Mouse (Mus musculus) neural tube, embryonic 15.5 days (tissue): Measurements from ENCODE around the gene Sdk1. TPM values are rescaled to one million over a fixed set of nuclear protein-coding genes. Genes with fewer than 3 reads are reported as not detected.

Source experiments
- ATAC-seq: fragments of 200-750 bp; cut with Nextera tagmentation; 2 replicates; pipeline ENCODE4 v1.8.0; 2017; ENCODE audit warnings: mild to moderate bottlenecking, moderate TSS enrichment, moderate library complexity; ENCODE audit not compliant: low FRiP score
- H3K27ac ChIP-seq: fragments of 300-500 bp; sonication (generic); replicated peaks from 2 replicates; pipeline ENCODE4 v1.5.1; 2015; ENCODE audit warnings: mild to moderate bottlenecking, inconsistent platforms
- H3K27me3 ChIP-seq: fragments of 300-500 bp; sonication (generic); replicated peaks from 2 replicates; pipeline ENCODE4 v1.6.1; 2015; ENCODE audit warnings: inconsistent platforms
- H3K36me3 ChIP-seq: fragments of 300-500 bp; sonication (generic); 2 replicates; pipeline ENCODE4 v1.6.1; 2015; ENCODE audit warnings: inconsistent platforms
- H3K4me1 ChIP-seq: fragments of 300-500 bp; sonication (generic); 2 replicates; pipeline ENCODE4 v1.6.1; 2015; ENCODE audit warnings: inconsistent platforms
- H3K4me2 ChIP-seq: fragments of 300-500 bp; sonication (generic); 2 replicates; pipeline ENCODE4 v1.6.1; 2015; ENCODE audit warnings: inconsistent platforms, mild to moderate bottlenecking, moderate library complexity
- H3K4me3 ChIP-seq: fragments of 300-500 bp; sonication (generic); replicated peaks from 2 replicates; pipeline ENCODE4 v1.5.1; 2015; ENCODE audit warnings: mild to moderate bottlenecking, inconsistent platforms
- H3K9ac ChIP-seq: fragments of 300-500 bp; sonication (generic); replicated peaks from 2 replicates; pipeline ENCODE4 v1.6.1; 2015; ENCODE audit warnings: mild to moderate bottlenecking, inconsistent platforms
- H3K9me3 ChIP-seq: fragments of 300-500 bp; sonication (generic); replicated peaks from 2 replicates; pipeline ENCODE4 v1.6.1; 2016; ENCODE audit warnings: inconsistent platforms
- WGBS: fragments of 180-500 bp; shearing (Covaris S2); methylation state at CpG from one replicate; pipeline ENCODE4 v1.1.7; 2015; ENCODE audit warnings: mixed read lengths; 5-methylcytosine and 5-hydroxymethylcytosine counted together
- polyA plus RNA-seq: library from polyadenylated mRNA; unstranded; fragments of >200 nt; fragmentation: Nextera tagmentation; extraction: Ambion mirVana; gene quantifications from 2 replicates; pipeline ENCODE4 v1.2.1, GENCODE M21; 2015

The Sdk1 gene
- polyA plus RNA-seq, 1 experiment from 2014 or later: 2.7 TPM

- Histone ChIP-seq H3K4me3 (no peak overlapping the region), H3K27ac (no peak overlapping the region), H3K27me3 (no peaks in the 10 kb centered on the region), H3K4me1 (no peaks in the 10 kb centered on the region), H3K36me3 (no peaks in the 10 kb centered on the region), H3K4me2 (no peak overlapping the region), H3K9ac (no peak overlapping the region), H3K9me3 (no peaks in the 10 kb centered on the region)
- no peak for ATAC-seq
- WGBS: 48% methylated on average over 6 of the region's 6 CpGs
These were observed 264.0 kb downstream of the Sdk1 start for GRCm38 (mm10) chr5:141505281-141505680.

- no peaks in the 10 kb centered on the region for H3K27me3 ChIP-seq
- H3K4me2 ChIP-seq: no peak overlapping the region
- no peak overlapping the region for H3K9ac ChIP-seq
- H3K27ac ChIP-seq: no peak overlapping the region
- WGBS: 91% methylated on average over 3 of the region's 3 CpGs
- no peaks in the 10 kb centered on the region for H3K36me3 ChIP-seq
- H3K4me3 ChIP-seq: no peak overlapping the region
- H3K9me3 ChIP-seq: no peaks in the 10 kb centered on the region
- ATAC-seq: no peak
- H3K4me1 ChIP-seq: no peaks in the 10 kb centered on the region
These were observed 265.1 kb downstream of the Sdk1 start for GRCm38 (mm10) chr5:141506344-141506743.

GRCm38 (mm10) chr5:141524801-141525715 lies 283.8 kb downstream of the Sdk1 start:
- peak overlapping the region; percentile 19 for H3K4me2 ChIP-seq
- WGBS: 26% methylated on average over 13 of the region's 13 CpGs
- ATAC-seq: no peak

GRCm38 (mm10) chr5:141540193-141540592 lies 298.9 kb downstream of the Sdk1 start:
- H3K4me3 ChIP-seq: no peak overlapping the region
- peaks cover 10% of the 10 kb centered on the region for H3K4me1 ChIP-seq
- ATAC-seq: no peak
- H3K27ac ChIP-seq: no peak overlapping the region
- no peaks in the 10 kb centered on the region for H3K27me3 ChIP-seq
- H3K4me2 ChIP-seq: no peak overlapping the region
- H3K9me3 ChIP-seq: no peaks in the 10 kb centered on the region
- no peaks in the 10 kb centered on the region for H3K36me3 ChIP-seq
- 65% methylated on average over 5 of the region's 5 CpGs for WGBS
- no peak overlapping the region for H3K9ac ChIP-seq

More at GRCm38 (mm10) chr5:141524801-141525715, 283.8 kb downstream of the Sdk1 start:
- Histone ChIP-seq H3K9me3 (0 out of 2 replicates have a peak, but pooled peaks cover 3% of the 10 kb centered on the region), H3K4me1 (peaks cover 8% of the 10 kb centered on the region; the same call in 1 of the 2 replicates), H3K36me3 (no peaks in the 10 kb centered on the region), H3K27me3 (no peaks in the 10 kb centered on the region), H3K27ac (no peak overlapping the region), H3K9ac (no peak overlapping the region), H3K4me3 (no peak overlapping the region)

- no peak overlapping the region for H3K4me3 ChIP-seq
- no peaks in the 10 kb centered on the region for H3K27me3 ChIP-seq
- H3K4me1 ChIP-seq: peaks cover 6% of the 10 kb centered on the region
- no peak for ATAC-seq
- H3K9ac ChIP-seq: no peak overlapping the region
- no peak overlapping the region for H3K4me2 ChIP-seq
- no peaks in the 10 kb centered on the region for H3K9me3 ChIP-seq
- H3K36me3 ChIP-seq: no peaks in the 10 kb centered on the region
- no peak overlapping the region for H3K27ac ChIP-seq
- WGBS: 19% methylated on average over 8 of the region's 8 CpGs
These were observed 301.8 kb downstream of the Sdk1 start for GRCm38 (mm10) chr5:141542890-141543666.

GRCm38 (mm10) chr5:141553444-141553843 lies 312.2 kb downstream of the Sdk1 start:
- 41% methylated on average over 9 of the region's 9 CpGs for WGBS
- H3K4me3 ChIP-seq: no peak overlapping the region
- peaks cover 11% of the 10 kb centered on the region; the same call in 1 of the 2 replicates for H3K4me1 ChIP-seq
- H3K27ac ChIP-seq: no peak overlapping the region
- no peaks in the 10 kb centered on the region for H3K9me3 ChIP-seq
- H3K36me3 ChIP-seq: no peaks in the 10 kb centered on the region
- no peak overlapping the region for H3K9ac ChIP-seq
- no peak for ATAC-seq
- H3K4me2 ChIP-seq: no peak overlapping the region
- no peaks in the 10 kb centered on the region for H3K27me3 ChIP-seq

- WGBS: 45% methylated on average over 4 of the region's 4 CpGs
- no peak overlapping the region for H3K4me2 ChIP-seq
- H3K27ac ChIP-seq: no peak overlapping the region
- no peak overlapping the region for H3K4me3 ChIP-seq
- no peaks in the 10 kb centered on the region for H3K27me3 ChIP-seq
- ATAC-seq: no peak
- H3K9me3 ChIP-seq: no peaks in the 10 kb centered on the region
- no peaks in the 10 kb centered on the region for H3K36me3 ChIP-seq
- no peak overlapping the region for H3K9ac ChIP-seq
- H3K4me1 ChIP-seq: peaks cover 16% of the 10 kb centered on the region; the same call in 1 of the 2 replicates
These were observed 317.4 kb downstream of the Sdk1 start for GRCm38 (mm10) chr5:141558731-141559130.

GRCm38 (mm10) chr5:141560325-141560724 lies 319.0 kb downstream of the Sdk1 start:
- no peak for ATAC-seq

GRCm38 (mm10) chr5:141561989-141562560 lies 320.8 kb downstream of the Sdk1 start:
- H3K4me1 ChIP-seq: peaks cover 6% of the 10 kb centered on the region; the same call in 1 of the 2 replicates
- no peak overlapping the region for H3K9ac ChIP-seq
- H3K9me3 ChIP-seq: no peaks in the 10 kb centered on the region
- no peak overlapping the region for H3K27ac ChIP-seq
- H3K4me2 ChIP-seq: no peak overlapping the region
- no peaks in the 10 kb centered on the region for H3K27me3 ChIP-seq
- ATAC-seq: no peak
- WGBS: 50% methylated on average over 3 of the region's 3 CpGs
- H3K4me3 ChIP-seq: no peak overlapping the region
- H3K36me3 ChIP-seq: no peaks in the 10 kb centered on the region

More at GRCm38 (mm10) chr5:141560325-141560724, 319.0 kb downstream of the Sdk1 start:
- Histone ChIP-seq H3K9ac (no peak overlapping the region), H3K27me3 (no peaks in the 10 kb centered on the region), H3K4me3 (no peak overlapping the region), H3K4me2 (no peak overlapping the region), H3K9me3 (no peaks in the 10 kb centered on the region), H3K27ac (no peak overlapping the region), H3K36me3 (no peaks in the 10 kb centered on the region), H3K4me1 (peaks cover 16% of the 10 kb centered on the region; the same call in 1 of the 2 replicates)
- WGBS: 56% methylated on average over 5 of the region's 5 CpGs

GRCm38 (mm10) chr5:141564197-141564596 lies 322.9 kb downstream of the Sdk1 start:
- no peak for ATAC-seq
- 85% methylated on average over 5 of the region's 5 CpGs for WGBS

GRCm38 (mm10) chr5:141568106-141568505 lies 326.8 kb downstream of the Sdk1 start:
- Histone ChIP-seq H3K27ac (no peak overlapping the region), H3K9me3 (no peaks in the 10 kb centered on the region), H3K4me1 (peaks cover 9% of the 10 kb centered on the region), H3K36me3 (no peaks in the 10 kb centered on the region), H3K9ac (no peak overlapping the region), H3K27me3 (no peaks in the 10 kb centered on the region), H3K4me2 (no peak overlapping the region), H3K4me3 (no peak overlapping the region)
- WGBS: 75% methylated on average over 2 of the region's 2 CpGs
- no peak for ATAC-seq

More at GRCm38 (mm10) chr5:141564197-141564596, 322.9 kb downstream of the Sdk1 start:
- no peaks in the 10 kb centered on the region for H3K27me3 ChIP-seq
- peaks cover 5% of the 10 kb centered on the region; the same call in 1 of the 2 replicates for H3K4me1 ChIP-seq
- no peaks in the 10 kb centered on the region for H3K9me3 ChIP-seq
- H3K4me3 ChIP-seq: no peak overlapping the region
- no peak overlapping the region for H3K4me2 ChIP-seq
- no peak overlapping the region for H3K9ac ChIP-seq
- H3K27ac ChIP-seq: no peak overlapping the region
- H3K36me3 ChIP-seq: no peaks in the 10 kb centered on the region
